Mouse (Mus musculus): ENCODE data around the gene Ankib1.

Ankib1 gene

GRCm38 (mm10) chr5:3645326-3645725, 157.4 kb downstream of the Ankib1 start:
- DNase-seq, result no peak

GRCm38 (mm10) chr5:3644621-3645020, 158.1 kb downstream of the Ankib1 start:
- DNase-seq, result no peak

All from cerebellum, adult 11 months (tissue).